Mouse (Mus musculus) forebrain, embryonic 15.5 days (tissue): ENCODE data around the gene Svip. TPM values are rescaled to one million over a fixed set of nuclear protein-coding genes. Genes with fewer than 3 reads are reported as not detected.

Source experiments
- ATAC-seq: fragments of 200-750 bp; cut with Nextera tagmentation; replicated peaks from 2 replicates; pipeline ENCODE4 v1.8.0; 2017; ENCODE audit warnings: mild to moderate bottlenecking, moderate TSS enrichment, moderate library complexity
- H3K27ac ChIP-seq: fragments of 300-500 bp; sonication (generic); replicated peaks from 2 replicates; pipeline ENCODE4 v1.5.1; 2015; ENCODE audit warnings: mild to moderate bottlenecking, inconsistent platforms
- H3K27me3 ChIP-seq: fragments of 300-500 bp; sonication (generic); 2 replicates; pipeline ENCODE4 v1.6.1; 2015; ENCODE audit warnings: inconsistent platforms
- H3K36me3 ChIP-seq: fragments of 300-500 bp; sonication (generic); 2 replicates; pipeline ENCODE4 v1.6.1; 2015; ENCODE audit warnings: mild to moderate bottlenecking, inconsistent platforms
- H3K4me1 ChIP-seq: fragments of 300-500 bp; sonication (generic); 2 replicates; pipeline ENCODE4 v1.6.1; 2015; ENCODE audit warnings: inconsistent platforms
- H3K4me2 ChIP-seq: fragments of 300-500 bp; sonication (generic); replicated peaks from 2 replicates; pipeline ENCODE4 v1.6.1; 2015; ENCODE audit warnings: mild to moderate bottlenecking, inconsistent platforms
- H3K4me3 ChIP-seq: fragments of 300-500 bp; sonication (generic); 2 replicates; pipeline ENCODE4 v1.5.1; 2015; ENCODE audit warnings: mild to moderate bottlenecking, inconsistent platforms
- H3K9ac ChIP-seq: fragments of 300-500 bp; sonication (generic); replicated peaks from 2 replicates; pipeline ENCODE4 v1.6.1; 2015; ENCODE audit warnings: mild to moderate bottlenecking, inconsistent platforms
- H3K9me3 ChIP-seq: fragments of 300-500 bp; sonication (generic); 2 replicates; pipeline ENCODE4 v1.6.1; 2016; ENCODE audit warnings: inconsistent platforms
- WGBS: fragments of 180-500 bp; shearing (Covaris S2); methylation state at CpG from one replicate; pipeline ENCODE4 v1.1.7; 2015; ENCODE audit warnings: mixed read lengths; 5-methylcytosine and 5-hydroxymethylcytosine counted together
- polyA plus RNA-seq: library from polyadenylated mRNA; unstranded; fragments of >200 nt; fragmentation: Nextera tagmentation; extraction: Ambion mirVana; gene quantifications from 2 replicates; pipeline ENCODE4 v1.2.1, GENCODE M21; 2015

Gene Svip
- 22.5 and 23.4 TPM in 2 replicates for polyA plus RNA-seq

GRCm38 (mm10) chr7:52005511-52006295 is at the start of gene Svip:
Gene Svip, minus strand, starts transcription at chr7:52006018.
- peak within 1 kb of the TSS; percentile 70 for H3K4me2 ChIP-seq
- peak; percentile 97 for ATAC-seq
- H3K9ac ChIP-seq: peak within 1 kb of the TSS; percentile 75
- H3K4me3 ChIP-seq: peak within 1 kb of the TSS; percentile 87
- no peaks in the 10 kb centered on the region for H3K27me3 ChIP-seq
- peak within 1 kb of the TSS; percentile 80 for H3K27ac ChIP-seq
- peaks cover 4% of the 10 kb centered on the region; the same call in 1 of the 2 replicates for H3K36me3 ChIP-seq
- peaks cover 13% of the 10 kb centered on the region for H3K4me1 ChIP-seq
- H3K9me3 ChIP-seq: no peaks in the 10 kb centered on the region
- whole genome bisulfite sequencing: 0% methylated on average over 32 of the region's 47 CpGs

GRCm38 (mm10) chr7:52037600-52038582 is 32.1 kb upstream of the Svip start:
- peak; percentile 88 for ATAC-seq
- Histone ChIP-seq H3K4me2 (no peak overlapping the region), H3K4me1 (no peaks in the 10 kb centered on the region), H3K9ac (no peak overlapping the region), H3K9me3 (no peaks in the 10 kb centered on the region), H3K27me3 (no peaks in the 10 kb centered on the region), H3K27ac (no peak overlapping the region), H3K4me3 (no peak overlapping the region), H3K36me3 (no peaks in the 10 kb centered on the region)
- 45% methylated on average over 8 of the region's 8 CpGs for WGBS

- Histone ChIP-seq H3K4me2 (no peak overlapping the region), H3K9me3 (no peaks in the 10 kb centered on the region), H3K4me1 (no peaks in the 10 kb centered on the region), H3K27me3 (no peaks in the 10 kb centered on the region), H3K36me3 (no peaks in the 10 kb centered on the region), H3K9ac (no peak overlapping the region), H3K27ac (no peak overlapping the region), H3K4me3 (no peak overlapping the region)
- WGBS: 91% methylated on average over 5 of the region's 5 CpGs
- no peak for ATAC-seq
Measured at GRCm38 (mm10) chr7:52024050-52024626, 18.3 kb upstream of the Svip start.

DNA sequence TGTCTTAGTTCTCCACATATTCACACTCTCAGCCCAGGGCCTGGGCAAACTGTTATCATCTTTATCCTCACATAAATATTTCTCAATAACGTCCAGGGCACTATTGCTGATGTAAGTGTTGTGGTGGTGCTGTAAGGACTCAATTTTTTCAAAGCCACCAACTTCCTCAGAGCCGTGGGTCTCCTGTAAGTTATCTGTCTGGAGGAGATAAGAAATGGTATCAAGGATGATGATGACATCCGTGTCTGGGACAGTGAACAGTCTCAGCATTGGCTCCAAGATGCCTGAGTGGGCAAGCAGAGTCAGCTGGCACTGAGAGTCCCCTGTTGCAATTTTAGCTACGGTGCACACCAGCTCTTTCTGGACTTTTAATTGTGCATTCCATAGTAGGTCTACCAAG is 16.2 kb upstream of the Svip start:
- Histone ChIP-seq H3K4me1 (no peaks in the 10 kb centered on the region), H3K4me2 (no peak overlapping the region), H3K4me3 (no peak overlapping the region), H3K9ac (no peak overlapping the region), H3K36me3 (no peaks in the 10 kb centered on the region), H3K27me3 (no peaks in the 10 kb centered on the region), H3K27ac (no peak overlapping the region), H3K9me3 (no peaks in the 10 kb centered on the region)
- no peak for ATAC-seq
- 85% methylated on average over 4 of the region's 4 CpGs for WGBS

DNA sequence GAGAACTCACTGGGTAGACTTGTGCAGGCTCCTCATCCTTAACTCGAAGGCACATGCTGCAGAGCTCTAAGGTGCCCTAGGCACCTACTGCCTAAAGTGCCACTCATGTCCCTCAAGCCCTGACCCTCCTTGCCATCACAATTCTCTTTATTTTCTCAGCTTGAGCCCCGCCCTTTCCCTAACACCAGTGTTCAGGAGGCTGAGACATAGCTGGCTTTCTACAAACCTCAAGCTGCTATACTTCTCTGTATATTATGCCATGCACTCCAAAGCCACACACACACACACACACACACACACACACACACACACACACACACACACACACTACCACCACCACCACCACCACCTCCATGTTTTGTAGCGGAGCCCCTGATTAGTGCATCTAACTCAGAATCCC is 9.8 kb upstream of the Svip start, which contains the start of gene 1700015G11Rik:
Gene 1700015G11Rik, minus strand, starts transcription at position 101 of the 400 bp plus-strand sequence.
- Histone ChIP-seq H3K9ac (no peak within 1 kb of the TSS), H3K4me1 (no peaks in the 10 kb centered on the region), H3K9me3 (no peaks in the 10 kb centered on the region), H3K4me2 (no peak within 1 kb of the TSS), H3K27ac (no peak within 1 kb of the TSS), H3K4me3 (no peak within 1 kb of the TSS), H3K27me3 (no peaks in the 10 kb centered on the region), H3K36me3 (no peaks in the 10 kb centered on the region)
- no peak for ATAC-seq
- WGBS: 89% methylated on average over 3 of the region's 3 CpGs

GRCm38 (mm10) chr7:52015180-52015579 is 9.4 kb upstream of the Svip start:
- H3K36me3 ChIP-seq: no peaks in the 10 kb centered on the region
- H3K4me3 ChIP-seq: no peak overlapping the region
- no peaks in the 10 kb centered on the region for H3K27me3 ChIP-seq
- no peak overlapping the region for H3K27ac ChIP-seq
- no peak overlapping the region for H3K9ac ChIP-seq
- no peaks in the 10 kb centered on the region for H3K4me1 ChIP-seq
- H3K4me2 ChIP-seq: no peak overlapping the region
- ATAC-seq: no peak
- no peaks in the 10 kb centered on the region for H3K9me3 ChIP-seq
- 89% methylated on average over 1 of the region's 1 CpGs for WGBS

DNA sequence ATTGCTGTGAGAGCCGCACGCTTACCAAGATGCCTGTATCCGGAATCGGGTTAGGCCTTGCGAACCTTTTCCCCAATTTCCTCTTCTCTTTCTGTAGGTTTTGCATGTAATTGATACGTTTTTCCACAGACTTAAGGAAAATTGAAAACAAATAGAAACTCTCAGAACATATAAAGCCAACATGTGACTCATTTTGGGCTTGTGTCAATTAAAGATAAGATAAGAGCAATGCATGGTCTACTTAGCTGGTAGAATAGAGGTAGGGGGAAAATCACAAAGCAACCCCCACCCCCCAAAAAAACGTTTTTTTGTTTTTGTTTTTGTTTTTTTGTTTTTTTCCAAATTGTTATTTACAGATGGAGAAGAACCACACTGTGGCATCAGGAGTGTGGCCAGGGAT is 7.6 kb upstream of the Svip start:
- WGBS: 78% methylated on average over 7 of the region's 7 CpGs

DNA sequence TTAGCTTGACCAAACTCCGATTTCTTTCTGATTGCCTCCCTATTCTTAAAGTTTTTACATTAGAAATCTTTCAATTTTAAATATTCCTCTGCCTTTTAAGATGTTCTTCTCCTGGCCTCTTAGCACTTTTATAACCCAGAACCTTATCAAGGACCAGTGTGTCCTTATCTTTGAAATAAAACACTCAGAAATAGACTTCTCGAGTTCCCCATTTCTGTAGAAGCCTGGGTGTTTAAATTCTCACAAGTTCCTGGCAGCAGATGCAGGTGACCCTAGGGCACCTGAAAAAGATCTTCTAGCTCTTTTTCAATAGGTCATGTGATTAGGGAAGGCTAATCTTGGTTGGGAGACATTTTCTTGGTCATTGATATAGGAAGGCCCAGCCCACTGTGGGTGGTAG is 1.3 kb upstream of the Svip start:
- no peak overlapping the region for H3K4me2 ChIP-seq
- 95% methylated on average over 2 of the region's 2 CpGs for WGBS

More for the DNA sequence above, 7.6 kb upstream of the Svip start:
- no peaks in the 10 kb centered on the region for H3K27me3 ChIP-seq
- H3K4me1 ChIP-seq: no peaks in the 10 kb centered on the region
- H3K9ac ChIP-seq: no peak overlapping the region
- H3K4me2 ChIP-seq: no peak overlapping the region
- ATAC-seq: no peak
- H3K36me3 ChIP-seq: no peaks in the 10 kb centered on the region
- H3K4me3 ChIP-seq: no peak overlapping the region
- H3K27ac ChIP-seq: no peak overlapping the region
- H3K9me3 ChIP-seq: no peaks in the 10 kb centered on the region

GRCm38 (mm10) chr7:52006296-52006630 is 445 bp upstream of the Svip start:
- Histone ChIP-seq H3K4me3 (peak overlapping the region; percentile 87), H3K9me3 (no peaks in the 10 kb centered on the region), H3K27me3 (no peaks in the 10 kb centered on the region), H3K36me3 (peaks cover 2% of the 10 kb centered on the region; the same call in 1 of the 2 replicates), H3K9ac (0 out of 2 replicates have a peak overlapping the region, but pooled peaks have one; percentile 75), H3K4me2 (peak overlapping the region; percentile 70), H3K27ac (0 out of 2 replicates have a peak overlapping the region, but pooled peaks have one; percentile 16), H3K4me1 (peaks cover 13% of the 10 kb centered on the region)
- ATAC-seq: peak; percentile 84
- WGBS: 1% methylated on average over 9 of the region's 9 CpGs

More for the DNA sequence above, 1.3 kb upstream of the Svip start:
- Histone ChIP-seq H3K27me3 (no peaks in the 10 kb centered on the region), H3K9ac (no peak overlapping the region), H3K36me3 (no peaks in the 10 kb centered on the region), H3K4me1 (peaks cover 13% of the 10 kb centered on the region), H3K27ac (no peak overlapping the region), H3K4me3 (no peak overlapping the region), H3K9me3 (no peaks in the 10 kb centered on the region)
- ATAC-seq: no peak

- ATAC-seq: no peak
- Histone ChIP-seq H3K9me3 (no peaks in the 10 kb centered on the region), H3K27ac (no peak overlapping the region), H3K4me2 (no peak overlapping the region), H3K4me1 (no peaks in the 10 kb centered on the region), H3K27me3 (no peaks in the 10 kb centered on the region), H3K4me3 (no peak overlapping the region), H3K9ac (no peak overlapping the region), H3K36me3 (no peaks in the 10 kb centered on the region)
- 86% methylated on average over 3 of the region's 3 CpGs for WGBS
Measured at GRCm38 (mm10) chr7:51991020-51991419, 14.8 kb downstream of the Svip start.

- WGBS: 76% methylated on average over 6 of the region's 6 CpGs
- H3K9me3 ChIP-seq: no peaks in the 10 kb centered on the region
- no peak for ATAC-seq
Measured at GRCm38 (mm10) chr7:51986909-51987308, 18.9 kb downstream of the Svip start.

DNA sequence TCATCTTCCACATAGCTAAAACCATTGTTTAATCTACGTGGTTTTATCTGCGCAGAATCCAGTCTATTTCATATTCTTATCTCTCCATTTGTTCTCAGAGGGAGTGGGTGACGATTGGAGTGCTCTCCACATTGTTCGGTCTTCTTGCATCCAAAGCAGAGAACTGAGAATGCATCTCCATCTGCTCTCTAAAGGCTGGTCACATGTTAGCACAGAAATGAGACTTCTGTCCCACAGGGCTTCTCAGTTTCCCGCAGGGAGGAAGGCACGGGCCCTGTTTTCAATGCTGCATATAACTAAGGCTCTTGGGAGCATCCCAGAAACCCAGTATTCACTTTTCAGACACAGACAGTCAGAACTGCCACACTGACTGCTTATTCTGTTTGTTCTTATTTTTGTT is 20.1 kb downstream of the Svip start:
- Histone ChIP-seq H3K27me3 (no peaks in the 10 kb centered on the region), H3K36me3 (no peaks in the 10 kb centered on the region), H3K4me1 (no peaks in the 10 kb centered on the region), H3K9me3 (no peaks in the 10 kb centered on the region), H3K4me3 (no peak overlapping the region), H3K4me2 (no peak overlapping the region), H3K9ac (no peak overlapping the region), H3K27ac (no peak overlapping the region)
- ATAC-seq: no peak
- WGBS: 76% methylated on average over 6 of the region's 6 CpGs

More at GRCm38 (mm10) chr7:51986909-51987308, 18.9 kb downstream of the Svip start:
- Histone ChIP-seq H3K27ac (no peak overlapping the region), H3K4me2 (no peak overlapping the region), H3K36me3 (no peaks in the 10 kb centered on the region), H3K27me3 (no peaks in the 10 kb centered on the region), H3K4me3 (no peak overlapping the region), H3K9ac (no peak overlapping the region), H3K4me1 (no peaks in the 10 kb centered on the region)
